Mouse (Mus musculus) embryonic facial prominence, embryonic 14.5 days (tissue): ENCODE data around the gene Dnase1l3. TPM values are rescaled to one million over a fixed set of nuclear protein-coding genes. Genes with fewer than 3 reads are reported as not detected.

Experiments used
- polyA plus RNA-seq: library from polyadenylated mRNA; unstranded; fragments of >200 nt; fragmentation: Nextera tagmentation; extraction: Ambion mirVana; gene quantifications from 2 replicates; pipeline ENCODE4 v1.2.1, GENCODE M21; 2014

Dnase1l3 gene
- polyA plus RNA-seq, 1 experiment from 2014 or later: 0.89 TPM

Other genes starting within 250 kb of the Dnase1l3 start
- gene Gm26661, start 203.0 kb downstream of the Dnase1l3 start, polyA plus RNA-seq: 0.67 TPM in 1 of 2 replicates, not detected in the other
- 26.7 and 29.8 TPM in 2 replicates for gene Flnb, start 176.6 kb downstream of the Dnase1l3 start, polyA plus RNA-seq
- not detected in 2 replicates for gene Gm45521, start 37.3 kb downstream of the Dnase1l3 start, polyA plus RNA-seq
- gene Abhd6, start 8.3 kb upstream of the Dnase1l3 start, polyA plus RNA-seq: 20.0 and 20.3 TPM in 2 replicates
- 48.5 and 52.6 TPM in 2 replicates for gene Rpp14, start 85.8 kb upstream of the Dnase1l3 start, polyA plus RNA-seq
- gene Pxk, start 103.6 kb upstream of the Dnase1l3 start, polyA plus RNA-seq: 37.6 and 38.9 TPM in 2 replicates
- 202 and 215 TPM in 2 replicates for gene Pdhb, start 178.5 kb upstream of the Dnase1l3 start, polyA plus RNA-seq
- gene Kctd6, start 219.6 kb upstream of the Dnase1l3 start, polyA plus RNA-seq: 12.2 and 12.8 TPM in 2 replicates